In genomic region chr10:78009184-78009944, GRCm38 (mm10) we compare ENCODE assay signal across 8 mouse cellular contexts. TPM values are rescaled to one million over a fixed set of nuclear protein-coding genes. Genes with fewer than 3 reads are reported as not detected.
A peak's percentile ranks its signal among the peaks of the same experiment; 100 is the strongest.
DNase-seq lines count a peak whose midpoint lies in the region; ATAC-seq and TF ChIP-seq lines count a peak whose summit lies in the region.

No protein-coding gene starts in this region.

- peak overlapping the region; percentile 87 for H3K27ac ChIP-seq in hindbrain, postnatal 0 days
- peak overlapping the region; percentile 99 for H3K27ac ChIP-seq in left cerebral cortex, adult 2 months

- under 1% methylated on average over 55 of the region's 59 CpGs for WGBS in hindbrain, postnatal 0 days

- peaks cover 23% of the 10 kb centered on the region for H3K4me1 ChIP-seq in hindbrain, postnatal 0 days (ENCODE audit: insufficient read depth, low read length)

- intact Hi-C loops in left cerebral cortex, adult 2 months (cut with DNase I): loop anchor here (2.0 to 10.0 kb wide), 3 partner anchors 25 to 385 kb away; partner anchors contain the start of gene Ube2g2

- no peaks in the 10 kb centered on the region for H3K36me3 ChIP-seq in hindbrain, postnatal 0 days (ENCODE audit: insufficient read depth, low read length)

- H3K4me3 ChIP-seq in hindbrain, postnatal 0 days (ENCODE audit: low read length): peak overlapping the region; percentile 86
- H3K4me3 ChIP-seq in left cerebral cortex, adult 2 months: peak overlapping the region; percentile 85

- DNase-seq in T-cell, adult 2 months (ENCODE audit: low spot score): peak; percentile 95
- DNase-seq in cerebellum, postnatal 36 days: peak; percentile 91 to 95
- DNase-seq in gastrocnemius, adult 18-20 months (ENCODE audit: low spot score): peak; percentile 94
- DNase-seq in hindbrain, postnatal 0 days (ENCODE audit: low spot score): peak; percentile 96
- peak; percentile 93 for DNase-seq in left cerebral cortex, adult 2 months (ENCODE audit: extremely low spot score in 1 of 2, low spot score in 2 of 2)
- DNase-seq in right cerebral cortex, adult 2 months (ENCODE audit: low spot score in 2 of 2): peak; percentile 91 to 92
- DNase-seq in urinary bladder, postnatal 14 days (ENCODE audit: low spot score): peak; percentile 97

- H3K9me3 ChIP-seq in hindbrain, postnatal 0 days (ENCODE audit: low read length): no peaks in the 10 kb centered on the region

- peak overlapping the region; percentile 75 for H3K9ac ChIP-seq in hindbrain, postnatal 0 days (replicated peaks; ENCODE audit: low read length)

- H3K4me2 ChIP-seq in hindbrain, postnatal 0 days (ENCODE audit: low read depth, low read length): peak overlapping the region; percentile 92

- TF ChIP-seq CTCF in hindbrain, postnatal 0 days (IDR thresholded peaks at IDR 0.05; ENCODE audit: low read depth): peak; percentile 80
- peak; percentile 77 for TF ChIP-seq CTCF in left cerebral cortex, adult 2 months (IDR thresholded peaks at IDR 0.05)

- no peaks in the 10 kb centered on the region for H3K27me3 ChIP-seq in hindbrain, postnatal 0 days (ENCODE audit: insufficient read depth, low read length)

- ATAC-seq in hindbrain, postnatal 0 days: peak; percentile 96
- ATAC-seq in megakaryocyte, adult 5-6 weeks (ENCODE audit: poor library complexity, severe bottlenecking): peak; percentile 91

RNA-seq across cellular contexts. Expression of gene Pfkl, which starts 0.5 kb away (rescaled TPM):
- total RNA-seq in gastrocnemius, adult 18-20 months (2021): 1 to 10 TPM; 5.9 to 7.0 TPM
- 183 and 208 TPM in 2 replicates for total RNA-seq in hindbrain, postnatal 0 days (2014; rRNA removed)
- 96.5 and 101 TPM in 2 replicates for polyA plus RNA-seq in hindbrain, postnatal 0 days (2015; fragmentation: Nextera tagmentation; extraction: Ambion mirVana)
- total RNA-seq in left cerebral cortex, adult 2 months (2021): 100 to 1,000 TPM; 141 to 149 TPM
- total RNA-seq in megakaryocyte, adult 5-6 weeks (2015): 6.9 and 7.0 TPM in 2 replicates
- total RNA-seq in megakaryocyte, adult 5-6 weeks (2017): 13.6 and 16.9 TPM in 2 replicates

RNA-seq across cellular contexts. Expression of gene 1810043G02Rik, which starts 31.0 kb away (rescaled TPM):
- 1 to 10 TPM; 4.1 to 4.6 TPM for total RNA-seq in gastrocnemius, adult 18-20 months (2021)
- total RNA-seq in hindbrain, postnatal 0 days (2014; rRNA removed): 72.0 and 75.7 TPM in 2 replicates
- polyA plus RNA-seq in hindbrain, postnatal 0 days (2015; fragmentation: Nextera tagmentation; extraction: Ambion mirVana): 58.5 and 60.4 TPM in 2 replicates
- total RNA-seq in left cerebral cortex, adult 2 months (2021): 10 to 100 TPM; 33.9 to 34.0 TPM
- 9.1 and 12.3 TPM in 2 replicates for total RNA-seq in megakaryocyte, adult 5-6 weeks (2015)
- 12.2 and 15.8 TPM in 2 replicates for total RNA-seq in megakaryocyte, adult 5-6 weeks (2017)

RNA-seq across cellular contexts. Expression of gene Dnmt3l, which starts 32.4 kb away (rescaled TPM):
- total RNA-seq in gastrocnemius, adult 18-20 months (2021): not detected
- 0.63 TPM in 1 of 2 replicates, not detected in the other for total RNA-seq in hindbrain, postnatal 0 days (2014; rRNA removed)
- polyA plus RNA-seq in hindbrain, postnatal 0 days (2015; fragmentation: Nextera tagmentation; extraction: Ambion mirVana): 0.13 and 0.44 TPM in 2 replicates
- under 1 TPM in 1 of 2 experiments, not detected in 1; 0.54 TPM for total RNA-seq in left cerebral cortex, adult 2 months (2021)
- 2.5 TPM in 1 of 2 replicates, not detected in the other for total RNA-seq in megakaryocyte, adult 5-6 weeks (2015)
- total RNA-seq in megakaryocyte, adult 5-6 weeks (2017): 0.37 TPM in 1 of 2 replicates, not detected in the other

RNA-seq across cellular contexts. Expression of gene Aire, which starts 34.0 kb away (rescaled TPM):
- total RNA-seq in gastrocnemius, adult 18-20 months (2021): not detected
- 0.14 and 0.99 TPM in 2 replicates for total RNA-seq in hindbrain, postnatal 0 days (2014; rRNA removed)
- polyA plus RNA-seq in hindbrain, postnatal 0 days (2015; fragmentation: Nextera tagmentation; extraction: Ambion mirVana): 0.05 and 0.30 TPM in 2 replicates
- total RNA-seq in left cerebral cortex, adult 2 months (2021): under 1 TPM in 1 of 2 experiments, not detected in 1; 0.56 TPM
- total RNA-seq in megakaryocyte, adult 5-6 weeks (2015): not detected in 2 replicates
- not detected in 2 replicates for total RNA-seq in megakaryocyte, adult 5-6 weeks (2017)

RNA-seq across cellular contexts. Expression of gene Trpm2, which starts 39.0 kb away (rescaled TPM):
- total RNA-seq in gastrocnemius, adult 18-20 months (2021): under 1 TPM; 0.07 to 0.26 TPM
- total RNA-seq in hindbrain, postnatal 0 days (2014; rRNA removed): 6.5 and 9.1 TPM in 2 replicates
- polyA plus RNA-seq in hindbrain, postnatal 0 days (2015; fragmentation: Nextera tagmentation; extraction: Ambion mirVana): 4.6 and 6.8 TPM in 2 replicates
- total RNA-seq in left cerebral cortex, adult 2 months (2021): 10 to 100 TPM; 44.7 to 50.3 TPM
- total RNA-seq in megakaryocyte, adult 5-6 weeks (2015): 15.2 and 20.7 TPM in 2 replicates
- total RNA-seq in megakaryocyte, adult 5-6 weeks (2017): 33.5 and 35.8 TPM in 2 replicates

Comparison
In these comparisons a context has a peak if more than half of its experiments do, and no peak if none do; other contexts are left out.
1. Peak in every context shown above with its lines: DNase-seq, ATAC-seq, H3K4me3 ChIP-seq and H3K27ac ChIP-seq.
2. RNA of gene Pfkl, which starts 0.5 kb away (total RNA-seq): 183 to 208 TPM in hindbrain, postnatal 0 days and 141 to 149 TPM in left cerebral cortex, adult 2 months; 6.9 to 16.9 TPM in megakaryocyte, adult 5-6 weeks and 5.9 to 7.0 TPM in gastrocnemius, adult 18-20 months; every median in the first group is over 4 times any median in the second.